Mouse (Mus musculus): ENCODE measurements at regions not wholly inside any gene's neighbourhood (a gene's known extent, or its start where the extent isn't known, plus 50 kb on each side); places are given as distances from the start of the nearest gene placed in this dataset.
A peak's percentile ranks its signal among the peaks of the same experiment; 100 is the strongest.
"Not testable (repeated sequence)": the region's sequence is repeated elsewhere in the genome, so short reads cannot be mapped to it uniquely, and the experiment has no call there.

DNA sequence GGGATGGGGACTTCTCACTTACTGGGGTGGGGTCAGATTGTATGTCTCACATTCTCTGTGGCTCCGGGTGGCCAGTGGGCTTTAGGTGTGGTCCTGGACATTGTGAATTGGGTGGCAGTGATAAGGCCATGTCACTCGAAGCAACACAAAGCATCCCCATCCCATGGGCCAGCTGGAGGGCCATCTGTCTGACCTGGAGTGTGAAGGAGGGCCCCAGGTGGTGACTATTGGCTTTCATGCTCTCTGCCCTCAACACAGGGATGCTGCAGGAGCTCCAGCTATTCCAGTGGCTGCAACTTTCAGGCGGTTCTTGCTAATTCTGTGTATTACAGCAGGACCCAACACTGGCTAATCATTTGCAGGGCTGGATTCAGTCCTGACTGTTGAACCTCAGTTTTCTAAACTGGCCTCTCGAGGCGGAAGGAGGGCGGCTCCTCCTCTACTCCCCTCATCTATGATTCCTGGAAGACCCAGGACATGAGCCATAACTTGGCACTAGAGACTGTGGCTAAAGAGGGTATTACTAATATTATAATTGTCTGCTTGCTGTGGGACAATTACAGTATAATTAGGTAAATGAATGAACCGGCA, 64.1 kb downstream of the 9530068E07Rik start:
- TF ChIP-seq CTCF (IDR thresholded peaks at IDR 0.05; ENCODE audit: borderline replicate concordance, extremely low read depth, insufficient read depth, insufficient read length): no peak
- no peak for TF ChIP-seq POLR2A (IDR thresholded peaks at IDR 0.05; ENCODE audit: borderline replicate concordance, extremely low read depth, insufficient read depth, insufficient read length, poor library complexity, severe bottlenecking)
- no peak for DNase-seq (ENCODE audit: low read depth)

DNA sequence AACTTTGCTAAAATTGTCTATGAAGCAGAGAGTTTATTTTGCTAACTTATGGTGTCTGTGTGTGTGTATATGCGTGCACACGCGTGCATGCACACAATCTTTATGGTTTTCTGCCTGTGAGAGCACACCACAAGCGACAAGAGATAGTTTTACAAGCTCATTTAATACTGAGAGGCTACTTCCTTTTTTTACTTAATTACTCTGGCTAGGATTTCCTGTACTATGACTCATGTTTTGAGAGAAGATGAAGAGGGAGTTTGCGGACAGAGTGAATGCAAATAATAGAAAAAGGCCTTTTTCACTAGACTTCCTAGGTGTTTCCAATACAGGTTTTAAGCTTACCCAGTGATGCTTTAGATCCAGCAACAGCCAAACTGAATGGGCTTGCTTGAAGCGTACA, 74.9 kb downstream of the 9530068E07Rik start:
- not testable (repeated sequence) for DNase-seq (ENCODE audit: low read depth)

DNA sequence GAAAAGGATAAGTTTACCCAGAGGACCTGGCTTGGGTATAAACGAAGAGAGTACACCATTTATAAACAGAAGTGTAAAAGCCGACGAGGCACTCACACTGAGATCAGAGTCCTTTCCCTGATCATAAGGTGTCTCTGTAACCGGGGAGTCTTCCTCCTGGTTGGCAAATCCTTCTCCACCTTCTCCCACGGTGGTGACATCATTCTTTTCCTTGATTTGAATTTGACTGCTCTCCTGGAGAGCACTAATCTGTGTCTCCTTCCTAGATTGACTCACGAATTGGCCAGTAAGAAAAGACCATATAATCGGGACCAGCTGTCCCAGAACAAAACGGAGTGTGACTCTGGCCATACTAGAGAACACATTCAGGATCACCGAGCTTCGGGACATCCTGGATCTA, 83.9 kb downstream of the 9530068E07Rik start:
- not testable (repeated sequence) for DNase-seq (ENCODE audit: low read depth)

DNA sequence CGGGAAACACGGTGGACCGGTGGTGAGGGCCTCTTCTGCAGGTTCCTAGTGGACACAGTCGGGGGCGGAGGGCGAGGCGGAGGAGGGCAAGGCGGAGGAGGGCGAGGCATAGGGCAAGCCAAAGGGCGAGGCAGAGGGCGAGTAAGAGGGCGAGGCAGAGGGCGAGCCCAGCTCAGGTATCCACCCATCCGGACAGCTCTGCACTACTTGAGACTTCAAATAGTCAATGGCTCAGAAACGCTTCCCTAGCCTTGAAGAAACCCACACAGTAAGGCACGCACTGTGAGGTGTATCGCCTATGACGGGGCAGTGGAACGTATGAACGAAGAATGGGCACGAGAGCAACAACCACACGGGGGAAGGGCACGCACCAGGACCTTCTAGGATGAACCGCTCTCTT, 84.5 kb downstream of the 9530068E07Rik start:
- not testable (repeated sequence) for DNase-seq (ENCODE audit: low read depth)

DNA sequence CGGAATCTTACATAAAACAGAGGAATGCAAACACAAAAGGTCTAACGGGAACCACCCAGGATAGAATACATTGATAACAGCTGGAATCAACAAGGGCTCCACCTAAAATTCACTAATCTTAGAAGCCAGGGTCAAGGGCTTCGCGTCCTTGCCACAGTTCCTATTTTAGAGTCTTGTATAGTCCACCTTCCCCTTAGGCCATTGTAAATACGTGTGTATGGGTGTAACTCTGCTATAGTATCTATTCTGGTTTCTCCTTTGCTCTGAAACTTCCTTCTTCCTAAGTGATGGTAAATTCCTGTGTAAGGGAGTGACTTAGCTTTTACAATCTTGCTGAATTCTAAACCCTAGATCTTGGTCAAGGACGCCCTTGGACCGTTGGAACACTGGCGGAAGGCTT, 87.3 kb downstream of the 9530068E07Rik start:
- DNase-seq (ENCODE audit: low read depth): not testable (repeated sequence)

DNA sequence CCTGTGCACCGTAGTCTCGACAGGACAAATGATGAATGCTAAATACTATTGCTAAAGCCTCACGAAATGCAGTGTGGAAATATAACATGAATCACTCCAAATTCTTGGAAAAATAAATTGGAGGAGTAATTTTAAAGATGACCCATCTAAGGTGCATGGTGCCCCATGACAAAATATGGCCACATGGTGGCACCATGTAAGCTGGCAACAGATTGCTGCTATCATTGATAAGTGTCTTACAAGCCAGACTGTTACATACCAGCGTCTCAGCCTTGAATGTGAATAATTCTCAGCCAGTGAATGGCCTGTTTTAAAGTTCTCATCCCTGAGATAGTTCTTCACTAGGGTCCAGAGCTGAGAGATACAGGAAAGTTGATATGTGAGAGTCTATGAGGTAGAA, 92.3 kb downstream of the 9530068E07Rik start:
- DNase-seq (ENCODE audit: low read depth): not testable (repeated sequence)

DNA sequence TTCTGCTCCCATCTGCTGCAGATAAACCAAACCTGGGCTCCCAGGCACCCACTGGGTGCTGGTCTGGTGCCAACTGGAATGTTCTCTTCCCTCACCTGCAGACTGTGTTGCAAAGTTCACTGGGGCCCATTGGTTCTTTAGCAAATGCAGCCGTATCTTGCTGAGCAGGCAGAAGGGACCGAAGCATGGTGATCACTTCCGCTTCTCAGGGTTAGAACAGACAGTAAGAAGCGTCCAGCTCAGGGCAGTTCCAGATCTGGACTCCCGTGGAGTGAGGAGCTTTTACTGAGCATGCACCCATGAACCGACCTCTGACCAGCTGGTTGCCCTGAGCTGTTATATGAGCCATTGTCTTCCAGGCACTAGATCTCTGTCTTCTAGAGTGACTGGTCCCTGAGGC, 97.1 kb downstream of the 9530068E07Rik start:
- no peak for DNase-seq (ENCODE audit: low read depth)
- no peak for TF ChIP-seq CTCF (IDR thresholded peaks at IDR 0.05; ENCODE audit: borderline replicate concordance, extremely low read depth, insufficient read depth, insufficient read length)
- TF ChIP-seq POLR2A (IDR thresholded peaks at IDR 0.05; ENCODE audit: borderline replicate concordance, extremely low read depth, insufficient read depth, insufficient read length, poor library complexity, severe bottlenecking): no peak

DNA sequence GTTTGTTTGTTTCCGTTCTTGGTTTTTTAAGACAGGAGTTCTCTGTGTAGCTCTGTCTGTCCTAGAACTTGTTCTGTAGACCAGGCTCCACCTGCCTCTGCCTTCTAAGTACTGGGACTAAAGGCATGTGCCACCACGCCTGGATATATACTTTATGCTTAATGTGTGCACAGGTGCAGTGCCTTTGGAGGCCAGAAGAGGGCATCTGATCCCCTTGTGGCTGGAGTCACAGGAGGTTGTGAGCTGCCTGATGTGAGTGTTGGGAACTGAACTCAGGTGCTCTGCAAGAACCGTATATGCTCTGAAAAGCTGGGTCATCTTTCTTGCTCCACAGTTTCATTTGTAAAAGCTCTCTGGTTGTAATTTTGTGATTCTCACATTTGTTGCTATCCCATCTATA, 100.7 kb downstream of the 9530068E07Rik start:
- DNase-seq (ENCODE audit: low read depth): no peak
- TF ChIP-seq POLR2A (IDR thresholded peaks at IDR 0.05; ENCODE audit: borderline replicate concordance, extremely low read depth, insufficient read depth, insufficient read length, poor library complexity, severe bottlenecking) (no peak), CTCF (IDR thresholded peaks at IDR 0.05; ENCODE audit: borderline replicate concordance, extremely low read depth, insufficient read depth, insufficient read length) (peak; percentile 18; the same call in 1 of the 2 replicates)

DNA sequence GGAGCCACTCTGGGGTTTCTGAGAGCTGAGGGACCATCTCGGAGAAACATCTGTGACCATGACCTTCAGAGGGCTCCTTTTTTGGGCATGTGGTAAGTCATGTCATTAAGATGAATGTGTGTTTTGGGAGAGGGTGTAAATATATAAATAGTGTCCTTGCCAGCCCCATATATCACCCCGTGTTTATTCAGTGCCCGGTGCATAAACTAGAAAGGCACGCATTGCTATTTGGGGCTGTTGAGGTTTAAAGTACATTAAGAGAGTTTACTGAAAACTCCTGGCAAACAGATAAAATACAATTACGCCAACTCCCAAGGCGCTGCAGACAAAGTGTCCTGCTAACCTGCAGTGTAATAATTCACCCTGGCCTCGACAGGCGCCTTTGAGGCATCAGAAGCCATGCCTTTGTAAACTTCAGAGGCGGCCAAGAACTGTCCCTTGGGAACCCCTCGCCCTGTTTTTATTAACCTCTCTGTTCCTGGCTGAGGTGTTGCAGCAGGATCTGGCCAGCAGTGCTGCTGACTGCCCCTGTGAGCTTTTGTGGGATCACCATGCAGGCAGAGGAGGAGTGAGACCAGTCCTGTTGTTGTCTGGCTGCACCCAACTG, 106.6 kb downstream of the 9530068E07Rik start:
- no peak for DNase-seq (ENCODE audit: low read depth)
- TF ChIP-seq POLR2A (IDR thresholded peaks at IDR 0.05; ENCODE audit: borderline replicate concordance, extremely low read depth, insufficient read depth, insufficient read length, poor library complexity, severe bottlenecking): no peak
- TF ChIP-seq CTCF (IDR thresholded peaks at IDR 0.05; ENCODE audit: borderline replicate concordance, extremely low read depth, insufficient read depth, insufficient read length): no peak

DNA sequence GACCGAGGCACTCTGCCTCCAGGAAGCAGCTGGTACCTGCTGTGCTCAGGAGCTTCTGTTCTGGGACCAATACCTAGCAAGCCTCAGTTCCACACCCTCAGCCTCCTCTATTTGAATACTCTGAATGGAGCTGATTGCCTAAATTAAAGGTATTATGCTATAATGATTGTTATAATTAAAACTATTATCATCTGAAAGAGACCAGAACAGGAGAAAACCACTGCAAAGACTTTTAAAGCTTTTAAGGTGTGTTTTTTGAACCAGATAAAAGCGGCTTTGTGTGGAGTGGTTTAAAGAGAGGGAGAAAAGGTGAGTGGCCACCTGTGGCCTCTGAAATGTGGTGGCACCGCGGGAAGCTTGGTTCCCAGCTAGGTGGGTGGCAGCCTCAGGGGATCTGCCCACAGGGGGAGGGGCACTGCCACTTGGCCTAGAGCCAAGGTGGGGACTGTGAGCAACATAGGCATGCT, 115.6 kb downstream of the 9530068E07Rik start:
- no peak for DNase-seq (ENCODE audit: low read depth)
- no peak for TF ChIP-seq CTCF (IDR thresholded peaks at IDR 0.05; ENCODE audit: borderline replicate concordance, extremely low read depth, insufficient read depth, insufficient read length)
- TF ChIP-seq POLR2A (IDR thresholded peaks at IDR 0.05; ENCODE audit: borderline replicate concordance, extremely low read depth, insufficient read depth, insufficient read length, poor library complexity, severe bottlenecking): no peak

DNA sequence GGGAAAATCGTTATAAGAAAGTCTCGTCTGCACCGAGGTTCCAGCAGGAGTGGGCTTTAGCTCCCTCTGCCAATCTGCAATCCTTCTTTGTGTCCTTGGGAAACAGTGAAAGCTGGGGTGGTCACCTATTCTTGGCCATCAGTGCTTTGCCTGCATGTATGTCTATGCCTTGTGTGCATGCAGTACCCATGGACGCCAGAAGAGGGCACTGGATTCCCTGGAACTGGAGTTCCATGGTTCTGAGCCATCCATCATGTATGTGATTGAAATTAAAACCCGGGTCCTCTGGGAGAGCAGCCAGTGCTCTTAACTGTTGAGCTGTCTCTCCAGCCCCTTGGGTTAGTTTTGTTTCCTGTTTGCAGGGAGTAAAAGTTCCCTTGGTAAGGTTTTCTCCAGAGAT, 121.1 kb downstream of the 9530068E07Rik start:
- DNase-seq (ENCODE audit: low read depth): no peak

DNA sequence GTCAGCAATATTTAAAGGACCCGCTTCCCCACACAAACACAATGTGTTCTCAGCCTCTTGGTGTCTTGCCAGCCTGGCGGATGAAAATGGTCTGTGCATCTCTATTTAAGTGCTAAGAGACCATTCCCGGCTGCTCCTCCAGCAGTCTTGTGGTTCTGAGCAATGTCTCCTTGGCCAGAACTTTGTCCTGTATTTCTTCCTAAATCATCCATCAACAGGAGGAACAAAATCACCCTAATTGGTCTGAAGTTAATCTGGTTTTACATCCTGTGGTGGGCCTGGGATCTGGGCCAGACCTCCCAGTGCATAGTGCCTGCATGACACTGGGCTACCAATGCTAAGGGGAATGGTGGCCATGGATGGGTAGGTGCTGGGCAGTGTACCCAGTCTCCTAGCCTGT, 123.6 kb downstream of the 9530068E07Rik start:
- TF ChIP-seq CTCF (IDR thresholded peaks at IDR 0.05; ENCODE audit: borderline replicate concordance, extremely low read depth, insufficient read depth, insufficient read length) (peak; percentile 3; the same call in 1 of the 2 replicates), POLR2A (IDR thresholded peaks at IDR 0.05; ENCODE audit: borderline replicate concordance, extremely low read depth, insufficient read depth, insufficient read length, poor library complexity, severe bottlenecking) (no peak)
- peak; percentile 70 for DNase-seq (ENCODE audit: low read depth)

More for the DNA sequence above, 121.1 kb downstream of the 9530068E07Rik start:
- TF ChIP-seq POLR2A (IDR thresholded peaks at IDR 0.05; ENCODE audit: borderline replicate concordance, extremely low read depth, insufficient read depth, insufficient read length, poor library complexity, severe bottlenecking) (no peak), CTCF (IDR thresholded peaks at IDR 0.05; ENCODE audit: borderline replicate concordance, extremely low read depth, insufficient read depth, insufficient read length) (peak; percentile 59; the same call in 1 of the 2 replicates)

DNA sequence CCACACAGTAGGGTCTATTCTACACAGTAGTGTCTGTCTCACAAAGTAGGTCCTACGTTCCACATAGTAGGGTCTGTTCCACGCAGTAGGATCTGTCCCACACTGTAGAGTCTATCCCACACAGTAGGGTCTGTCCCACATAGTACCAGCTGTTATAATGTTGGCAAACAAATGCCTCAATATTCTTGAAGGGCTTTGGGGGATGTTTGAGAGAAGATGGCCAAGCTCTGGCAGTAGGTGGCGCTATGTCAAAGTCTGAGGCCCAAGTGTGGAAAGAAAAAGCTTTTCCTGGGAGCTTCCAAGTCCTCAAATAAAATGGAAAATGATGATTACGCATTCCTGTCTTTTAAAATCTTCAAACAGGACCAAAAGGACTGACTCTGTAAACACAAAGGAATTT, 125.7 kb downstream of the 9530068E07Rik start:
- TF ChIP-seq CTCF (IDR thresholded peaks at IDR 0.05; ENCODE audit: borderline replicate concordance, extremely low read depth, insufficient read depth, insufficient read length) (peak; percentile 74; the same call in 1 of the 2 replicates), POLR2A (IDR thresholded peaks at IDR 0.05; ENCODE audit: borderline replicate concordance, extremely low read depth, insufficient read depth, insufficient read length, poor library complexity, severe bottlenecking) (no peak)
- DNase-seq (ENCODE audit: low read depth): peak; percentile 84
